Mouse (Mus musculus) natural killer cell, adult 2 months (primary cell): ENCODE results near the gene Tmem253.

Experiments
- DNase-seq, 2 experiments: peaks; one replicate each; pipeline ENCODE4 v3.0.0; 2022; ENCODE audit warnings: low spot score in 2 of 2

The Tmem253 gene

DNA sequence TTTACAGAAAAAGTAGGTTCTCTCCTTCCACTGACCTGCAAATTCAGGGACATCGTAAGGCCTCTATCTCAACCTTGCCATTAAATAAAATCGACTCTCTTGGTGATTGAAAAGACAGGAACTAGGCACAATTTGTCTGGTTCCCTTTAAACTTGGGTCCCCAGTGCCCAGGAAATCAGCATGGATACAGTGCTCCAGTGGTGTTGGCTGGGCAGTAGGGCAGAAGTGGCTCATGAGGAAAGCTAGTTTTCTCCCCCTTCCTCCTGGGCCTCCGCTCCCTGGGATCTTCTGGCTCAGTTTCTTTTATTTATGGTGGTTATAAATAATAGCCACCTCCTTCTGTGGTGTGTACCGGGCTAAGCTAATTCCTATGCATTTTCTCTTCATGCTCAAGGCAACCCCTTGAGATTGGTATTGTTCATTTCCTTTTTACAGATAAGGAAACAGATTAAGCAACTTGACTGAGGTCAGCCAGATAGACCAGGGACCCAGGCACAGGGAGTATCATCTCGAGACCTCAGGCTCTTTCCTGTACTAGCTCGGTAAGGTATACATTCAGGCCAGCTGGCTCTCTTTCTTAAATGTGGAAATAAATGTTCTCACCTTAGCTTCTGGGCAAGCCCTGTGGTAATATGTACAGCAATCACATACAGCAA, at the start of gene Tmem253:
Gene Tmem253 (plus strand): TSS at position 214 of the 656 bp plus-strand sequence.
- no peak for DNase-seq

DNA sequence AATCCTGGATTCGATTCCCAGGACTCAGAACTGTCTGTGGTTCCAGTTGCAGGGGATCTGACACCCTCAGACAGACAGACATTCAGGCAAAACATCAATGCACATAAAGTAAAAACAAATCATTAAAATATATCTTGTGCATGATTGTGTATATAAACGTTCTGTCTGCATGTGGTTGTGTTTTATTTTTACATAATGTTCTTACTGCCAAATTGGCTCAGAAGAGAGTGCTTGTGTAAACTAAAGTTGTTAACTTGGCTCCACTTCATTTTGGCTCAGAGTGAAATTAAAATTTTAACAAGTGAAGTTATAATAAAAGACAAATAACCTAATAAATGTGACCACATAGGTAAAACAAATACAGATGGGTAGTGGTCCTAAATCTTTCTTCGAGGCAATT, 48.1 kb upstream of the Tmem253 start:
- DNase-seq = no peak

DNA sequence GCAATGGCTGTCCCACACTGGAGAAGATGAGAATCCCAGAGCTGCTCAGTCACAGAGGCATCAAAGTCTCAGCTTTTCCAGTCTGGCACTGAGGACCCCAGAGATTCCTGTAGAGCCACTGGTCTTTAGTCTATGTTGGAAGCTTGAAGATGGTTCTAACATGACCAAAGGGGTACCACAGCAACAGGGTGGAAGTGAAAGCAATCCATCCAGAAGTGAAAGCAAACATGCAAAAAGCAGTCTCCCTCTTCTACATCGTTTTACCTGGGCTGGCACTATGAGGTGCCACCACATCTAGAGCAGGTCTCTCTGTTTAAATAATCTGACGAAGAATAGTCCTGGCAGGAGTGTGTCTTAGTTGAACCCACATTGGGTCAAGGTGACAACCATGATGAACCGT, 36.2 kb upstream of the Tmem253 start:
- no peak for DNase-seq

DNA sequence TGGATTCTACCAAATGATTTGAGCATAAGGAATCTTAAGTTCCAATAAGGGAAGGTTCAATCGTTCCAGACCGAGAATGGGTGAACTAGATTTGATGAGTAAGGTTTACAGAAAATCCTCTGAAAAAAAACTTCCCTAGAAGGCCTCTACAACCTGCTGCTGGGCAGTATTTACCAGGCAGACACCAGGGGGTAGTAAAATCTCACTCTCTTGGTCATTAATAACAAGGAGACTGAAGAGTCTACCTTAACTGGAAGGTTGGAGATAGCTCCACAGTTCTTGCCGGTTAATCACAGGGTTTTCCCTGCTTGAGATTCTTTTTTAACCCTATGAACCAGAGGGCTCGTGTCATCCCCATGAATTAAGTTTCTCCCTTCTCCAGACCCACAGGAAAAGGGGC, 32.2 kb upstream of the Tmem253 start:
- DNase-seq = no peak

DNA sequence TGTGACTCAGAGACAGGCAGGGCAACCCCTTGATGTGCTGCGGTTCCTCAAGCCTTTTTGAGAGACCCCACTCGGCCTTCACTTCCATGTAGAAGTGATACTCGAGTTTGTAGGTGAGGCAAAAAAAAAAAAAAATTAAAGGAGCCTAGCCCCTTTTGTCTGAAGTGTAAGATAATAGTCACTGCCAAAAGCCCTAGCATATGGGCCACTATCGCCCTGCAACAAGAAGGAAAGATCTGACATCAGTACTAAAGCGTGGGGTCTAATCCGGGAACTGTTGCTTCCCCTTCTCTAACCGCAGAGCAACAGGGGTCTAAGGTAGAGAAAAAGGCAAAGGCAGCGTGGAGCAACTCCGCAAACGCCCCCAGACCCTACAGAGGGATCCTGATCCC, 31.6 kb upstream of the Tmem253 start:
- no peak for DNase-seq

DNA sequence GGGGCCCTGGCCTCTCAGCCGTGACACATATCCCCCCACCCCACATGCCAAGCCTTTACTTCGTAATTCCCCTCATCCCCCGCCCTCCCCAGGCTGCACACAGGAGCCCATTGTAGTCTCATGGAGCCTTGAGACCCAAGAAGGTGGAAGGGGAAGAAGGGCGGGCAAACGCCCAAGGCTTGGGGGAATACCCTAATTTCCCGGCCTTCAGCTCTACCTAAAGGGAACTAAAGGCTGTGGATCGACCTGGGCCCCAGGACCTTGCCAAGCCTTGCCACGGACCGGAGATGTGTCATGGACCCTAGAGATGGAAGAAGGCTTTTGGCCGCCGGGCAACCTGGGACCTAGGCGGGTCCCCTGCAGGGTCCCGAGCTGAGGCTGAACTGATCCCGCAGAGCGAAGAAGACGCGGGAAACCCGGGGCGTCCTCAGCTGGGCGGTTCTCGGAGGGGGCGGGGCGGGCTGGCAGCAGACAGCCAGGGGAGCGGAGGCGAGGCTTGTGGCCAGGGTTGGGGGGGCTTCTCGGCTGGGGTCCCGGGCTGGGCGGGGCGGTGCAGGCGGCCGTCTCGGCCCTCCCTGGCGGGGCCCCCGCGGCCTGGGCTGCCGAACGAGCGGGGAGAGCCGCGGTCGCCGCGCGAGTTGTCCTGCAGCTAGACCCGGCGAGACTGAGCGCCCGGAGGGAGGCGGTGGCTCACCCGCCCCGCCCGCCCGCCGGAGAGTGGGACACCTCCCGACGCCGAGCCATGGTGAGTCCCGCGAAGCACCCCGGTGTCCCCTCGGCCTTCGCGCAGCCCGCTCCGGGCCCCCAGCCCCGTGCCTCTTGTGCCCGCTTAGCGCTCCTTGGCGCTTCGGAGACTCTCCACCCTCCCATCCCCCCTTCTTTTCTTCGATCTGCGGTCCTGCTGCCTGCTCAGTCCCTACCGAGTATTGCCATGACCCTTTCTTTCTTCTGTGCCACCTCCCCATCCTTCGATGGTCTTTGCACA, 30.9 kb upstream of the Tmem253 start, which contains the start of gene Arhgef40:
Gene Arhgef40 (plus strand): TSS at position 473 of the 985 bp plus-strand sequence.
- no peak for DNase-seq

DNA sequence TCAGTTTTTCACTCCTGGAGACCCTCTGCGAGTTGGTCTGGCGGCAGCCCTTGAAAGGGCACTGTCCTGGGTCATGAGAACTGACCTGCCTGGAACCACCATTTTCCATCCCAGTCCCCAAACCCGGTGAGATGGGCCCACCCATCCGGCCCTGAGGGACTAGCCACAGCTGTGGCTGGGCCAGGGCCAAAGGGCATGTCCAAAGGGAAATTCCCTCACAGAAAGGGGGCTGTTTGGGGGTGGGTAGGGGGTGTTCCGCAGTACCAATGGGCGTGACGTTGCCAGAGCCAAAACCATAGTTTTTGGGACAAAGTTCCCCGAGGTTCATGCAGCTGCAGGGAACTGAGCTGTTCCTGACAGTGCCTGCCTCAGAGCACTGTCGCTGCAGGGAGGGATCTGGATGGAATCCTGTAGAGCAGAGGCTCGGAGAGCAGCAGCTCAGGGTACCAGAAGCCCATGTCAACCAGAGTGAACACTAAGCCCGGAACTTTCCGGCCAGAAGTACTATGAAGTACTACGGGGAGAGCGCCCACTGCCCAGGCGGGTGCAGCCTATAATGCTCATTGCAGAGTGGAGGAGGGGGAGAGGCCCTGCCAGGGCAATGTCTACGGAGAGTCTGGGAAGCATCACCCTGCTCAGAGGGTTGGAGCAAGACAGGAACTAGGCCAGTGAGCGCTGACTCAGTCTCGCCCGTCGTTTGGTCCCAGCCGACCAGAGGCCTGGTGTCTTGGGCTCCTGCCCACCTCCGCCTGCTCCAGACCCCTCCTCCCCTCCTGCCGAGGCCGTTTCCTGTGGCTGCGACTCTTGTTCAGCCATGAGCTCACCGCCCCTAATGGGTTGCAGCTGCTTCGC, 29.9 kb upstream of the Tmem253 start:
- no peak for DNase-seq

DNA sequence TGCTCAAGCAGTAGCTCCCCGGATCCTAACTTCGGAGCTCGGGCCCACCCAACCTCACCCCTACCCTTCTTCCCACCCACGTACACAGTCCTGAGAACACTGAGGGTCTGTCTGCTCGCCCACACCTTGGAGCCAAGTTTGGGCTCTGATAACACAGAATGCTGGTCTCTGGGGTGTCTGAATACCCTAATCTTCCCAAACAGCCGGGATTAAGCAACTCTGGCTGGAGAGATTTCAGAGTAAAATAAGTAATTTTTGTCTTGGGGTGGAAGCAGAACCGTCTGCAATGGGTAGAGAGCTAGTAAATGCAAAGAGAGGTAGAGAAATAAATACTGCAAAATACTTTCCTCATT, 29.3 kb upstream of the Tmem253 start:
- no peak for DNase-seq

DNA sequence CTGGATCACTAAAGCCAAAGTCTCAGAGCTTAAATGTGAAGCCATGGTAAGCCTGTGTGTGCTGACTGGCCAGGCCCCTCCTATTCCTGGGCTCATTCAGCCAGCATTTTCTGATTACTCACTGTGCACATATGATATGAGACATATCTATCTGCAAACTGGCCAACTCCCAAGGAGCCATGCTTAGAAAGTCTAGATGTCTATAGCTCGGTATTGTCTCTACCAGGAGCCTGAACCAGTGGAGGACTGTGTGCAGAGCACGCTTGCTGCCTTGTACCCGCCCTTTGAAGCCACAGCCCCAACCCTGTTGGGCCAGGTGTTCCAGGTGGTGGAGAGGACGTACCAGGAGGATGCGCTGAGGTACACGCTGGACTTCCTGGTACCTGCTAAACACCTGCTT, 28.3 kb upstream of the Tmem253 start:
- no peak for DNase-seq

DNA sequence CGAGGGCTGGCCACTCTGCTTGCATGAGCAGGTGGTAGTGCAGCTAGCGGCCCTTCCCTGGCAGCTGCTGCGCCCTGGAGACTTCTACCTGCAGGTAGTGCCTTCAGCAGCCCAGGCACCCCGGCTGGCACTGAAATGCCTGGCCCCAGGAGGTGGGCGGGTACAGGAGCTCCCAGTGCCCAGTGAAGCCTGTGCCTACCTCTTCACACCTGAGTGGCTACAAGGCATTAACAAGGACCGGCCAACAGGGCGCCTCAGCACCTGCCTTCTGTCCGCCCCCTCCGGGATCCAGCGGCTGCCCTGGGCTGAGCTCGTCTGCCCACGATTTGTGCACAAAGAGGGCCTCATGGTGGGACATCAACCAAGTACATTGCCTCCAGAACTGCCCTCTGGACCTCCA, 26.7 kb upstream of the Tmem253 start:
- no peak for DNase-seq

DNA sequence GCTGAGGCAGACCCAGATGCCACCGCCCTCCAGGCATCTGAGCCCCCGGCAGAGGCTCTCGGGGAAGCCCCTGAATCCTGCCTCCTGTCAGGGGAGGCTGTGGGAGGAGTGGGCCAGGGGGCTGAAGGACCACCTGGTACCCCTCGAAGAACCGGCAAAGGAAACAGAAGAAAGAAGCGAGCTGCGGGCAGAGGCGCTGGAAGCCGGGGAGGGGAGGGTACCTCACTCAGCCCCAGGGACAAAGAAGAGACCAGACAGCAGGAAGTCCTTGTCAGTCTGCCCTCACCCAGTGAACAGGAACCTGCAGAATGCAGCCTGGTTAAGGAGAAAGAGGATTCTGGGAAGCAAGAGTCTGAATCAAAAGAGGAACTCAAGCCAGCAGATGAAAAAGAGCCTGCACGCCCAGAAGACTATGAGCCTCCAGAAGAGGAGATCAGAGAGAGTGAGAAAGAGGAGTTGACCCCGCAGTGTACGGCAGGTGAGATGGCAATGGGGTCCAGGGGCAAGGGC, 25.9 kb upstream of the Tmem253 start:
- DNase-seq = no peak

DNA sequence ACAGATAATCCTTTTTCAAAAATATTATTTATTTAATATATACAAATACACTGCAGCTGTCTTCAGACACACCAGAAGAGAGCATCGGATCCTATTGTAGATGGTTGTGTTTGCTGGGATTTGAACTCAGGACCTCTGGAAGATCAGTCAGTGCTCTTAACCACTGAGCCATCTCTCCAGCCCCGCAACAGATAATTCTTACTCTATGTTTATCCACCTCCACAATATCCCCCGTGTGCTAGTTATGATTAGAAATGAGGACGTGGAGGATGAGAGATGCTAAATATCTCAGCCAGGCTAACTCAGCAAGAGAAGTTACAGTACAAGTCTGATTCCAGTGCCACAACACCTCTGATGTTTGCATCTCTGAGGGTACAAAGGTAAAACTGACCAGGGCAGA, 21.0 kb upstream of the Tmem253 start:
- no peak for DNase-seq

DNA sequence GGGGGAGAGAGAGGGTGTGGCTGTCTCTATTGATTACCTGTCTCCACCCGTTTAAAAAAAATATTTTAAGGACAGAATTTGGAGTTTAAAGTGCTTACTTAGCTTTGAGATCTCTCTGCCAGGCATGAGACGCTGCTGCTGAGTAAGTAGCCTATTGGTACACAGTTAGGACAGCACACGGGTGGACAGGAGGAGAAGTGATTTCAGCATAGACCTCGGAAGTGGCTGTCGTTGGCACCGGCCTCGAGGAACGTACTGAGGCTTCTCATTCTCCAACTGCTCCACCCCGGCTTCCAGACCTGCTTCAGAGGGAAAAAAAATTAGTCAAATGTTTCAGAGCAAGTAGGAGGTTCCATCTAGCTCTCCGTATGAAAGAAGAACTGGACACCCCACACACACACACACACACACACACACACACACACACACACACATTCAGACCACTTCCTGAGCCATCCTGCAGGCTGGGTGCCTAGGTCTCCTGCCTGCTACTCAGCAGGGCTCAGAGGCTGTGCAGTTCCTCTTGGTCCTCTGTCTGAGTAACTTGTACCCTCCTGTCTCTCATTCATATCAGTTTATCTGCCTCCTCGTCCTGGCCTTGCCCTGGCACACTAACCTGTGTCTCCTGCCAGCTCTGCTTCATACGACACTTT, 20.1 kb upstream of the Tmem253 start:
- DNase-seq = no peak

DNA sequence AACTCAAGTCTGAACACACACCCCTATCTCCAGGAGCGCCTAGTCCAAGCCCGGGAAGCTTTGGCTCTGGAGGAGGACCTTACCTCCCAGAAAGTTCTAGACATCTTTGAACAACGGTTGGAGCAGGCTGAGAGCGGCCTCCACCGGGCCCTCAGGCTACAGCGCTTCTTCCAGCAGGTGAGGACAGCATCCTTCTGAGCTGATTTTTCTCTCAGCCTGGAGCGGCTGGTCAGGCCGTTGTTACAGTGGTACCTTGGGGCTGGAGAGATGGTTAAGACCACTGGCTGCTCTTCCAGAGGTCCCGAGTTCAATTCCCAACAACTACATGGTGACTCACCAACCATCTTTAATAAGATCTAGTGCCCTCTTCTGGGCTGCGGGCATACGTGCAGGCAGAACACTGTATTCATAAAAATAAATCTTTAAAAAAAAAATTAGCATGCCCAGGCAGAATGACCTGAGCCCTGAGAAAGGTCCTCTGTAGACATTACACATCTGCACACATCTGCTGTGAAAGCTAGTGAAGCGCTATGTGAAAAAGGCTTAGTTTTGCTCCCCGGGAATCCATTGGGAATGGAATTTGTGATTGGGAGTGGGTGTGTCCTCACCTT, 19.1 kb upstream of the Tmem253 start:
- no peak for DNase-seq

DNA sequence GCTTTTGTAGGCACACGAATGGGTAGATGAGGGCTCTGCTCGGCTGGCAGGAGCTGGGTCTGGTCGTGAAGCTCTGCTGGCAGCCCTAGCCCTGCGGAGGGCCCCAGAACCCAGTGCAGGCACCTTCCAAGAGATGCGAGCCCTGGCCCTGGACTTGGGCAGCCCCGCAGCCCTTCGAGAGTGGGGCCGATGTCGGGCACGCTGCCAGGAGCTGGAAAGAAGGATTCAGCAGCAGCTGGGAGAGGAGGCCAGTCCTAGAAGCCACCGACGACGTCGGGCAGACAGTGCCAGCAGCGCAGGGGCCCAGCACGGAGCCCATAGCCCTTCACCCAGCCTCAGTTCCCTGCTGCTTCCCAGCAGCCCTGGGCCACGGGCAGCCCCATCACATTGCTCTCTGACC, 18.6 kb upstream of the Tmem253 start:
- DNase-seq = no peak

DNA sequence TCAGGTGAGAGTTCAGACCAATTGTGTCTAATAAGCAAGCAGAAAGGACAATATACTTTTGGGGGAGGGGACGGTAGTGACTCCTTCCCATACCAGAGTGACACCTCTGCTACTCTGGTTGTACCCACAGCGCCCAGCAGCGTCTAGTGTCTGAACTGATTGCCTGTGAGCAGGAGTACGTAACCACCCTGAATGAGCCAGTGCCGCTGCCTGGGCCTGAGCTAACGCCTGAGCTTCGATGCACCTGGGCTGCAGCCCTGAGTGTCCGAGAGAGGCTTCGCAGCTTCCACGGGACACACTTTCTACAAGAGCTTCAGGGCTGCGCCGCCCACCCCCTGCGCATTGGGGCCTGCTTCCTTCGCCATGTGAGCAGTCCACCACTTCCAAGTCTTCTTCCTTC, 18.0 kb upstream of the Tmem253 start:
- DNase-seq = no peak

DNA sequence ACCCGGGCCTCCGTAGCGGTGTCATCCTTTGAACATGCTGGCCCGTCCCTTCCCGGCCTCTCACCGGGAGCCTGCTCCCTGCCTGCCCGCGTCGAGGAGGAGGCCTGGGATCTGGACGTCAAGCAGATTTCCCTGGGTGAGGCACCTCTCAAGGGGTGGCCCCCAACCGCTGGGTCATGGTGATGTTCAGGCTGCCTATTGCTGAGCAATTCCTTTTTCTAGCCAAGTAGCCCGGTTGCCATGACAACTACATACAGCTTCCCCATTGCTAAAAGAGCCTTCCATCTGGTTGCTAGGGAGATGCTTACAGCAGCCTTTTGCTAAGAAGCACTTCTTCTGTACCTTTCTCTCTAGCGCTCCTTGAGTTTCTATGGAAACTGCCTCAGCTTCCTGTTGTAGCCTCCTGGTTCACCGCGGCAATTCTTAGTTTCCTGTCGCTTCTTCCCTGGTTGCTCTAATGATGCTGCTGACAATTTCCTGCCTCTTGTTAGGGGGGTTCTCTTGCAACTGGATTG, 11.4 kb upstream of the Tmem253 start:
- peak; percentile 37 for DNase-seq

DNA sequence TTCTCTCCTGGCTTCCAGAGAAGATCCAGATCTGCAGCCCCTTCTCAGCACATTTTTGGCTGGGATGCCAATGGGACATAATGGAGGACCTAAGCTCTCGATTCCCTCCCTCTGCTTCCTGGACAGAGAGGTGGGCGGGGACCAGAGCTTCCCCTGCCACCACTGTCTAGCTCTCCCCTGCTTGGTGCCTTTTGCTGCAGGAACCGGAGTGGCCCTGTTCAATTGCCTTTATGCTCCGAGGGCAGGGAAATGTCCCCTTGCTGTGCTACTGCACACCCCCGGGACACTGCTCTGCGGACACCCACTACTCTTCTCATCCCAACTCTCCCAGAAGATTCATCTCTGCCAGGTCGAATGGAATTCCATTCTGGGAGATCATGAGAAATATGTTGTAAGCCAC, 10.3 kb upstream of the Tmem253 start:
- no peak for DNase-seq

DNA sequence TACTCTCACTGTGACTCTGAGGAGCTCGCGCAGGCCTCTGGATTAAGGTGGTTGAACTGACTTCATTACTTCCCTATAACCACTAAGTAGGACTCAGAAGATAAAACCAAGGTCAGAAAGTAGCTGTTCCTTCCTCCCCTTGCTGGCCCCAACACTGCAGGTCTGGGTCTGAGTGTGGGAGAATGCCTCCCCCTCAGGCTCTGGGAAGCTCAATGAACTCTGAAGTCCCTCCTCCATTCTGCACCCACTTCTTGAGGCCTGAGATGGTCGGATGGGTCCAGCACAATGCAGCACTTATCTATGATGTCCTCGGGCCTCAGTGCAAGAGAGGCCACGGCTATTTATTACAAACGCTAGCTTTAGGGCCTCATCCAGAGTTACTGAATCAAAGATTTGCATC, 9.8 kb upstream of the Tmem253 start:
- no peak for DNase-seq

DNA sequence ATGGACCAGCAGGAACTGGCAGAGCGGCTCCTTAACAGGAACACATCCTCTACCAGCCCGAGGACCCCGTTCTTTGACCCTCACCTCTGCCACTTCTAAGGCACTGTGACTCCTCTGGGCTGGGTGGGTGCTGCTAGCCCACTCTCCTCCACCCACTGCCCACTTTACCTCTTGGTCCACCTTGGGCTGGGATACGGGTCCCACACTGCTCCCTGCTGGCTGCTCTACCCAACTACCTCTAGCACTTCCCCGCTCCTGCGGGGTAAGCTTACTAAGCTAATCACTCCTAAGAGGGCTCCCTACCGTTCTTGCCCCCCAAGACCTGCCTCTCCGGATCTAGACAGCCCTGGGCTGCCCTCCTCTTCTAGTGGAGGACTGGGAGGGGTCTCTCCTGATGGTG, 9.2 kb upstream of the Tmem253 start:
- no peak for DNase-seq

DNA sequence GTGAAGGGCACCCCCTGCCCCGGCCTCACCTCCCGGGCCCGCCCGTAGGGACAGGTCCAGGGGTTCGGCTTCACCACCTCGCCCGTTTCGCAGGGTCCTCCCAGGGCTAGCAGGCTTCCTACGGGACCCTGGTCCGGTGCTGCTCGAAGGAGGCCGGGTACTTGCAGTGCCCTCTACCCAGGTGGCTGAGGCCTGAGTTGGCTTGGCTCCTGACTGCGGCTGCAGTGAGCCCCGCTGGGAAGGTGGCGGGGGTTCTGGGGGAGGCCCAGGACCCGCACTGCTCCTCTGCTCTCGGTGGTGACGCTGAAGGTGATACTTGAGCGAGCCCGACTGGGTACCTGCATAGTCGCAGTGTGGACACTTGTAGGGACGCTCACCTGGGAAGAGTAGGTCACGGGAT, 8.7 kb upstream of the Tmem253 start:
- DNase-seq = no peak
